Mouse (Mus musculus) testis, adult 2 months (tissue): ENCODE data around the gene Caln1.

Experiments used
- CTCF ChIP-seq: fragments of 200-500 bp; IDR thresholded peaks from 2 replicates; pipeline ENCODE4 v1.5.1; 2012; ENCODE audit warnings: low read depth, mild to moderate bottlenecking, inconsistent platforms, low read length, moderate library complexity; ENCODE audit not compliant: control insufficient read depth, insufficient read depth, insufficient replicate concordance
- POLR2A ChIP-seq: fragments of 200-500 bp; IDR thresholded peaks from 2 replicates; pipeline ENCODE4 v1.6.1; 2012; ENCODE audit warnings: low read depth, mild to moderate bottlenecking, inconsistent platforms, low read length, moderate library complexity; ENCODE audit not compliant: control insufficient read depth

DNA sequence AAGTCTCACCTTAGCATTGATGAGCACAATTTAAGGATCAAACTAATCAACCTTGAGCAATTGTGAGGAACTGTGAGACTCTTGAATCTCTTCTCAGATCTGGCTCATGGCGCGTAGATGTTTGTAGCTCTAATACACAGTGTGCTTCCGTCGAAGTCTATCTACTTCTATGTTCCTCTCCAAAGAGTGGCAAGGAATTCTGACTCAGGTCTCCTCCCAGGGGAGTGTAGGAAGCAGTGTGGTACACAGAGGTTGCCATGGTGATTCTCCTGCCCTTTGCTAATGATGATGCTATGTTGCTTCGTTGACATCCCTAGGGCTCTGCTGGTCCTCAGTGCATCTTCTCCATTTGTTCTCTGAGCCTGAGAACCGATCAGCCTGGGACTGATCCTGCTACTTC is 403.2 kb downstream of the Caln1 start:
- TF ChIP-seq CTCF (no peak), POLR2A (no peak)
